Mouse (Mus musculus): ENCODE measurements around the gene Nos3.

DNA sequence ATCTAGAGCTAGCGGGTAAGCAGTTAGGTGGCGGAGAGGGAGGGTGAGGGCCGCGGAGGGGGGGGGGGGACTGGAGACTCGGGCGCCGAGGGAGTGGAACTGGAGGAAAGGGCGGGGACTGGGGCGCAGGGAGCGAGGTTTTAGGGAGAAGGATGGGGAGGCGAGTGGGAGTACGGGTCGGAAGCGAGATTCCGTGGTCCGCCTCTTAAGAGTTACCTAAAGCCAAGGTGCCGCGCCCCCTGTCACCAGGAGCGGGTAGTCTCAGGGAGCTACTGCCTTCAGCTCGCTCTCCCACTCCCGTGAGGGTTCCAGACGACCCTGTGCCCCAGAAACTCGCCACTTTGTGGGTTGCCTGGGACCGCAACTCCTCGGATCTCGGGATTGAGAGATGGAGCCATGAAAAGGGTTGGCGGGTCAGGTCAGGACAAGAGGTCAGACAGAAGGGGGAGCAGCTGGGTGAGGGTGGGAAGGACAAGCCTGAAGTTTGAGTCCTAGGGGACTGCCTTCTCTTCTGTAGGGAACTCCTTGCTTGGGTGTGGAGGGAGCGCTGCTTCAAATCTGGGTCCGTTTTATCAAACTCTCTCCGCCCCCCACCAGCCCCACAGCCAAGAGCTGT is 60.9 kb downstream of the Nos3 start:
- TF ChIP-seq CTCF (IDR thresholded peaks at IDR 0.05) (peak; percentile 39), EP300 (IDR thresholded peaks at IDR 0.05) (no peak)
